Mouse (Mus musculus): ENCODE results near the gene Cntnap5c. TPM values are rescaled to one million over a fixed set of nuclear protein-coding genes. Genes with fewer than 3 reads are reported as not detected.
"Not testable (repeated sequence)": the region's sequence is repeated elsewhere in the genome, so short reads cannot be mapped to it uniquely, and the experiment has no call there.

The Cntnap5c gene
- polyA plus RNA-seq (2012; ENCODE audit: insufficient read depth, insufficient read length, missing spikeins), result not detected in 2 replicates

DNA sequence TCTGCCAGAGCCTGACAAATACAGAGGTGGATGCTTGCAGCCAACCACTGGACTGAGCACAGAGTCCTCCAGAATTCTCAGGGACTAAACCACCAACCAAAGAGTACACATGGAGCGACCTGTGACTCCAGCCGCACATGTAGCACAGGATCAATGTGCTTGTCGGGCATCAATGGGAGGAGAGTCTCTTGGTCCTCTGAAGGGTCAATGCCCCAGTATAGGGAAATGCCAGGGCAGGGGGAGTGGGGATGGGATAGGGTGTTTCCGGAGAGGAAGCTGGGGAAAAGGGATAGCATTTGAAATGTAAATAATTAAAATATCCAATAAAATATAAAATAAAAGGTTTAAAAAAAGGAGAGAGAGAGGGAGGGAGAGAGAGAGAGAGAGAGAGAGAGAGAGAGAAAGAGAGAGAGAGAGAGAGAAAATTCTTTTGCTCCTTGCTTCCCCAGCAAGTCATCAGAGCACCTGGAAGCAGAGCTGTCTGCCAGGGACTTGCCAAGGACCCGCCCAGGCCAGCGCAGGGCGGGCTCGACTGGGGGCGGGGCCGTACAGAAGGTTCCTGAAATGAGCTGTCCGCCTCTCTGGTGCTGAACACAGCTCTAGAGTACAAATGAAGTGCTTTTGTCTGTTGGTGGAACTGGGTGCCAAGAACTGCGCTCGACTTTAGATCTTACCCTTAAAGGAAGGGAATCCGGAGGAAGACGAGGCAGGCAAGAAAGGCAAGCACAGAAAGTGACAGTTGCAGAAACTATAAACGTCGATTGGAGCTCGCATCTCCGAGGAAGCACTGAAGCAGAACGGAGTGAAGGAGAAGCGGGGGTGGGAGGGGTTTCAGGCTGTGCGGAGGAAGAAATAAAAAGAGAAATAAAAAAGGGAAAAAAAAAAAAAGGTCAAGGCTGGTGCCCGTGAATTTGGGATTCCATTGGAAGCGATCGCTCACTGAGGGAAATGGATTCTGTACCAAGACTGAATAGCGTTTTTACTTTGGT, at the start of gene Cntnap5c:
TSS of gene Cntnap5c (plus strand) at position 949 of the 989 bp plus-strand sequence.
- Histone ChIP-seq H3K4me3 (ENCODE audit: insufficient read depth, low read depth, low read length) (no peak within 1 kb of the TSS), H3K4me1 (ENCODE audit: control insufficient read depth, insufficient read depth, insufficient read length, low read length) (no peaks in the 10 kb centered on the region), H3K27ac (replicated peaks; ENCODE audit: low read depth, low read length) (no peak within 1 kb of the TSS)

DNA sequence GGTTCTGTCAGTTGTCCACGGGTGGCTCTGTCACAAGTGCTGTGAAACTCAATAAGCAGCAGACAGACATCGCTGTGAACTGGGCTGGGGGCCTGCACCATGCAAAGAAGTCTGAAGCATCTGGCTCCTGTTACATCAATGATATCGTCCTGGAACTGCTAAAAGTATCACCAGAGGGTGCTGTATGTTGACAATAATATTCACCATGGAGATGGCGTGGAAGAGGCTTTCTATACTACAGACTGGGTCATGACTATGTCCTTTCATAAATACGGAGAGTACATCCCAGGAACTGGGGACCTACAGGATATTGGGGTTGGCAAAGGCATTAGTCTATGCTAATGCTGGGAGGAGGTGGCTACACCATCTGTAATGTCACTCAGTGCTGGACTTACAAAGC, 27.3 kb upstream of the Cntnap5c start, which contains the start of gene Gm21834:
TSS of gene Gm21834 (minus strand) at position 101 of the 400 bp plus-strand sequence.
- Histone ChIP-seq H3K4me1 (ENCODE audit: control insufficient read depth, insufficient read depth, insufficient read length, low read length) (no peaks in the 10 kb centered on the region), H3K4me3 (ENCODE audit: insufficient read depth, low read depth, low read length) (no peak within 1 kb of the TSS), H3K27ac (replicated peaks; ENCODE audit: low read depth, low read length) (no peak within 1 kb of the TSS)

DNA sequence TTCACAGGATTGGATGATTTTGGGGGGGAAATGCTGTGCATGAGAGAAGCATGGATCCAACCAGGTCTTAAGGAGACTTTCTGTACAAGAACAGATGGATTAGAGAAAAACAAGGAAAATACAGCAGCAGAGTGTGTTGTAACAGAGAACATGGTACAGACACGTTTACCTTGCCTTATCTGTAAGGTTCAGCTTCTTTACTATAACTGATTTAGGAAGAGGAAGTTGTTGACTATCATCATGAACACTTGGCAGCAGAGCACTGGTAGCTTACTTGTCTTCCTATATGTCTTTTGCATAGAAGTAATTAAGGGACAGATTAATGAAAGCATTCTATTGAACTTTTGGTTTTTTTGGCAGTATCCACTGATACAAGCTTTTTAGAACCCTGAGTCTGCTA, 11.3 kb upstream of the Cntnap5c start:
- H3K4me1 ChIP-seq (ENCODE audit: control insufficient read depth, insufficient read depth, insufficient read length, low read length), result no peaks in the 10 kb centered on the region
- H3K4me3 ChIP-seq (ENCODE audit: insufficient read depth, low read depth, low read length), result no peak overlapping the region
- no peak overlapping the region for H3K27ac ChIP-seq (replicated peaks; ENCODE audit: low read depth, low read length)

DNA sequence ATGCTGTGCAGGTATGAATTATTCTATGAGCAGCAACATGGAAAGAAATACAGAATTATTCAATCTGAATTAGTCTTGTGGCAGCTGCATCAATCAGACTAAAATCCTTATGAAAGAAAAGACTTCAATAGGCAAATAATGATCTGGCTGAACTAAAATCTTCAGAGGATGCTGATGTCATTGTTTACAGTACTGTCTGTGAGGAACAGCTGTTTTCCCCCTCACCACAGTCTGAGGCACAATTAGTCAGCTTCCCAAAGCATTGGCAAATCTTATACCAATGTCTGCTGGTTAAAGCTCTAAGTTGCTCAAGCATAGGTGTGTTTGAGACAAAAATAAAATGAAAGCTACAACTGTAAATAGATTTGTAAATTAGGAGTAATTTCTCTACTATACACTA, 2.1 kb upstream of the Cntnap5c start:
- Histone ChIP-seq H3K27ac (replicated peaks; ENCODE audit: low read depth, low read length) (no peak overlapping the region), H3K4me1 (ENCODE audit: control insufficient read depth, insufficient read depth, insufficient read length, low read length) (no peaks in the 10 kb centered on the region), H3K4me3 (ENCODE audit: insufficient read depth, low read depth, low read length) (no peak overlapping the region)

DNA sequence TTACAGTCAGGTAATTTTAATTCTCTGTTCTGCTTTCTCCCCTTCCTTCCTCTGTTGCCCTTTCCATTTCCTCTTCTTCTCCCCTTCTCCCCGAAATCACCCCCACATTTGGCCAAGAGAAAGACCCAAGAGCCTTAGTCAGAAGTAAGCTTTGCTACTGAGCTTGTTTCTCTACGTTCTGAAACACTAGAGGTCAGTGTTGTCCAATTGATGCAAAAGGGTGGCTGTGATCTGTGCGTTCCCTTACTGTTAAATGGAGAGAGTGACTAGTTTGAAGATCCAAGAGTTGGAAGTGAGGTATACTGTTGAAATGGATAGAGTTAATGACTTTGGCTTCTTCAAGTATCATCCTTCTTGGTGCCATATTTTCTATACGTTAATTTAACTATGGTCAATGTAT, 1.5 kb downstream of the Cntnap5c start:
- H3K4me3 ChIP-seq (ENCODE audit: insufficient read depth, low read depth, low read length), result no peak overlapping the region
- no peaks in the 10 kb centered on the region for H3K4me1 ChIP-seq (ENCODE audit: control insufficient read depth, insufficient read depth, insufficient read length, low read length)
- no peak overlapping the region for H3K27ac ChIP-seq (replicated peaks; ENCODE audit: low read depth, low read length)

DNA sequence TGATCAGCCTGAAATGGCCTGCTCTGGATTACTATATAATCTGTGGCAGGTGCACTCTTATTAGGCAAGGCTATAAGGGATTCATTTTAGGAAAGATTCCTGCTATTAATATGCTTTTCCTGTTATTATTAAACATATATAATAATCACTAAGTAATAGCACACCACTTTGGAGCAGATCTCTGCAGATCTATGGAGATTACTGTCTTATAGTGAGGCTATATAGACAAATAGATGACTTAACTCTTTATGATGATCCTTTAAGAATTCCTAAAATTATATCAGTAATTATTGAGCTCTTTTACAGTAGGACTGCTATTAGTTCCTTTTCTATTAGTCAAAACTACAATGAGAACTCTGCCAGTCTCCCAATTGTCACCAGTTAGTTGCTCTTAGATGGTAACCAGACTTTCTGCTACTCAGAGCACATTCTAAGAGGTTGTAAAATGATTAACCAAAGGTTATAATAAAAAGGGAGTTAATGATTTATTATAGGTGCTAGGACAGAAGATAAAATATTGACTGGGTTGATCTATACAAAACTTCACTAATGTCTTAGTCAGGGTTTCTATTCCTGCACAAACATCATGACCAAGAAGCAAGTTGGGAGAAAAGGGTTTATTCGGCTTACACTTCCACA, 18.9 kb downstream of the Cntnap5c start:
- no peak overlapping the region for H3K27ac ChIP-seq (replicated peaks; ENCODE audit: low read depth, low read length)
- no peaks in the 10 kb centered on the region for H3K4me1 ChIP-seq (ENCODE audit: control insufficient read depth, insufficient read depth, insufficient read length, low read length)
- H3K4me3 ChIP-seq (ENCODE audit: insufficient read depth, low read depth, low read length), result no peak overlapping the region

DNA sequence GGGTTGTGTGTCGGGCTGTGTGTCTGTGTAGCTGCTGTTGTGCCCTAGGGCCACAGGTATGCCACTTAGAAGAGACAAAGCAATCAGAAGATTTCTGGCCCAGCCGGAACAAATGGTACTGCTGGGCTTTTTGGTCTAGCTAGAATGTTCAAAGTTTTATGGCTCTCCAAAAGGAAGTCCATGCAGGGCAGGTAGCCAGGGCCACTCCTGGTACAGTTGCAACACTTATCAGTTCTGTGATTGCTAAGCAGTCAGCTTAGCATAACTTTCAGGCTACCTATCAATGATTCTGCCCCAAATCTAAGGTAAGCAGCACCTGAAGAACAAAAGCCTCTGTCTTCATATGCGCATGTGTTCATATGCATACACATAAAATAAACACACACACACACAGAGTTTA, 26.0 kb downstream of the Cntnap5c start:
- no peak overlapping the region for H3K27ac ChIP-seq (replicated peaks; ENCODE audit: low read depth, low read length)
- H3K4me1 ChIP-seq (ENCODE audit: control insufficient read depth, insufficient read depth, insufficient read length, low read length), result no peaks in the 10 kb centered on the region
- no peak overlapping the region for H3K4me3 ChIP-seq (ENCODE audit: insufficient read depth, low read depth, low read length)

DNA sequence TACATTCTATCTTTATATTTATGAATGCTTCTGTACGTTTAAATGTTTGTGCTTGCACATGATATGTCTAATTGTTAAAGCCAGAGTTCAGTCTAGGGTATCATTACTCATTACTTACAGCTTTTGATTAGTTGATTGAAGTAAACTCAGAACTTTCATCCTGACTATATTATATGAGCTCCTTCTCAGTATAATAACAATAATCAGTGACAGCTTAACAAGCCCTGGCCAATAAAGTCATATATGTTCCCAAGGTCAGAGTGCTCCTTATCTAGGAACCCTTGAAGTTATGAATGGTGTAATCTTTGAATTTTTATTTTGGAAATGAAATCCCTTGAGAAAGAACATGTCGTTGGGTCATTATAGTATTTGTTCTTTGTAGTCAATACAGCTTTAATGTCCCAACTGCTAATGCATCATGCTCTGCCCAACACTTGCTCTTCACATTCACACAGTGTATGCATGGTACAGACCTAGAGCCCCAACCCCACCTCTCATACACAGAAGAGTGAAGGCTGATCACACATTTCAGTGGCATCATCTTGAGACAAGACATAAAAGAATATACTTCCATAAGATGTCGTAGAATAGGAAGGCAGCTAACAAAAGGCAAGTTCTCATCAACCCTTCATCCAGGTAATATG, 27.4 kb downstream of the Cntnap5c start:
- Histone ChIP-seq H3K4me3 (ENCODE audit: insufficient read depth, low read depth, low read length) (no peak overlapping the region), H3K27ac (replicated peaks; ENCODE audit: low read depth, low read length) (no peak overlapping the region), H3K4me1 (ENCODE audit: control insufficient read depth, insufficient read depth, insufficient read length, low read length) (no peaks in the 10 kb centered on the region)

DNA sequence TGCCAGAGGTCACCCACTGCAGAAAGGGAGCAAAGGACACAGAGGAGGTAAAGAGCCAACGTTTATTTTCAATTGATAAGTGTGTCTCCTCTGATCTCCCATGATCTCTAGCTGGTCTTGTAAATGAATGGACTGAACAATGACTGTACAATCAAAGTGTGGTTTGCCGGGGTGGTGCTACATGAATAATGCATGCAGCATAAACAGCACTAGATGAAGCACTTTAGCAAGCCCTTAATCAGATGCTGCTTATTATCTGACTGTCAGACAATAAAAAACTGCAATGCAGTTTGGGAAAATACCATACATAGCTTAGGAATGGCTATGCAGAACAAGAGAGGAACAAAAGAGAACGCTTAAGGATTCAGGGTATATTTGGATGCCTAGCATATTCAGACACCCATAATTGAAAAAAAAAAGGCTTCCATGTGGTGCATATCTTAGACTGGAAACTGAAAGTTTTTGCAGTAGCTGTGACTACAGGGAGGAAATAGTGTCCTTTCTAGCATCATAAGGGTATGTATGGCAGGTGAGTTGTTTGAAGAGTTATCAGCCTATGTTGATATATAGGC, 30.1 kb downstream of the Cntnap5c start:
- Histone ChIP-seq H3K4me1 (ENCODE audit: control insufficient read depth, insufficient read depth, insufficient read length, low read length) (no peaks in the 10 kb centered on the region), H3K27ac (replicated peaks; ENCODE audit: low read depth, low read length) (no peak overlapping the region), H3K4me3 (ENCODE audit: insufficient read depth, low read depth, low read length) (no peak overlapping the region)

DNA sequence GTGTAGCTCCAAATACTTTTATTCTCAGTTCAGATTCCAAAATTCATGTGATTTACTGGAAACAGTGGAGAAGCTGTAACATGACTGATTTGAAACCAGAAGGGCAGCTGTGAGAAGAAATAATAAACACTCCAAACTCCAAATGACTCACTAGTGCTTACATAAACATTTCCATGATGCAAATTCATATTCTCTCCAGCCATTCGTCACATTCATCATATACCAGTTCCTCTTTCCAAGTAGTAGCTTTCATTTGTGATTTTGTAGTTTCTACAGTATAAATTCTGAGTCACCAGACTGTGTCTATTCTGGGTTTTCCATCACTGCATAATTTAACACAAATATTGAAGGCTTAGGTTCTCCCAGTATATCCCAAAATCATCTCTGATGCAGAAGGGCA, 31.8 kb downstream of the Cntnap5c start:
- no peak overlapping the region for H3K4me3 ChIP-seq (ENCODE audit: insufficient read depth, low read depth, low read length)
- no peaks in the 10 kb centered on the region for H3K4me1 ChIP-seq (ENCODE audit: control insufficient read depth, insufficient read depth, insufficient read length, low read length)
- H3K27ac ChIP-seq (replicated peaks; ENCODE audit: low read depth, low read length), result no peak overlapping the region

DNA sequence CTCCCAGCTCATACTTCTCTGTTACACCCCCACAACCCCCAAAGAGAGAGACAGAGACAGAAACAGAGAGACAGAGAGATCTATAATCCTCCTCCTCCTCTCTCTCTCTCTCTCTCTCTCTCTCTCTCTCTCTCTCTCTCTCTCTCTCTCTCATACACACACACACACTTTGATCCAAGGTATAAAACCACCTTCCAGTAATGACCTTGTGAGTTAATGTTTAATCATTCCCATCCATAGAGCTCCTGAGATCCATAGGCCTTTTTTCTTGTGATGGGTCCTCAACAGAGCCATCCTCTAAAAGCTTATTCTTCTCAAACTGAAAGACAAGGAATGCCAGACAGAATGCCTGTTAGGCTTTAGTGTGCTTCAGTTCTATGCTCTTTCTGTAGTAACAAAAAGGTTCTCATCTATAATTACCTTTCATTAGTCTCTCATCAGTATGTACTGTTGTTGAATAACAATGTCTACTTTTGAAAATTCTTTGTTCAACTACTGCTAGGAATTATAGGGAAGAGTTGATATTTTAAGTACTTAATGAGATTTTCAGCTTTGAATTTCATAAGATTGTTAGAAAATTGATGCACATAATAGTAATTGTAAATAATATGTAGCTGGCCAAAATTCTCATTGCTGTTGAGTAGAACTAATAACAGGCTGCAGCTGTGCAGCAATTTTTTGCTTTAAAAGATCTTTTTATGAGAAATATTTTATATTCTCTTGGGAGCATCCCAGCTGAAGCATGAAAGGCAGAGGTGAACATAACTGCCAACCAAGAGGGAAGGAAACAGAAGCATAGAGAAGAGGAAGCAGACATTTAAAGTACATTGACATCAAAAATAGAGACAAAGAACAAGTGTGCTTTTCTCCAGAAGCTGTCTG, 68.0 kb downstream of the Cntnap5c start:
- Histone ChIP-seq H3K4me3 (ENCODE audit: insufficient read depth, low read depth, low read length) (no peak overlapping the region), H3K27ac (replicated peaks; ENCODE audit: low read depth, low read length) (no peak overlapping the region), H3K4me1 (ENCODE audit: control insufficient read depth, insufficient read depth, insufficient read length, low read length) (no peaks in the 10 kb centered on the region)

DNA sequence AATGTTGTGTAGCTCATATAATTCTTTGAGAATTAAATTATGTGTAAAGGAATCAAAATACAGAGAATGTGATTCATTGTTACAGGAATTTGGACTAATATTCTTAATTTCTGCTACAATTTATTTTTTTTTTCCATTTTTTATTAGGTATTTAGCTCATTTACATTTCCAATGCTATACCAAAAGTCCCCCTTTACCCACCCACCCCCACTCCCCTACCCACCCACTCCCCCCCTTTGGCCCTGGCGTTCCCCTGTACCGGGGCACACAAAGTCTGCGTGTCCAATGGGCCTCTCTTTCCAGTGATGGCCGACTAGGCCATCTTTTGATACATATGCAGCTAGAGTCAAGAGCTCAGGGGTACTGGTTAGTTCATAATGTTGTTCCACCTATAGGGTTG, 86.4 kb downstream of the Cntnap5c start:
- not testable (repeated sequence) for H3K27ac ChIP-seq (replicated peaks; ENCODE audit: low read depth, low read length); H3K4me3 ChIP-seq (ENCODE audit: insufficient read depth, low read depth, low read length); H3K4me1 ChIP-seq (ENCODE audit: control insufficient read depth, insufficient read depth, insufficient read length, low read length)

DNA sequence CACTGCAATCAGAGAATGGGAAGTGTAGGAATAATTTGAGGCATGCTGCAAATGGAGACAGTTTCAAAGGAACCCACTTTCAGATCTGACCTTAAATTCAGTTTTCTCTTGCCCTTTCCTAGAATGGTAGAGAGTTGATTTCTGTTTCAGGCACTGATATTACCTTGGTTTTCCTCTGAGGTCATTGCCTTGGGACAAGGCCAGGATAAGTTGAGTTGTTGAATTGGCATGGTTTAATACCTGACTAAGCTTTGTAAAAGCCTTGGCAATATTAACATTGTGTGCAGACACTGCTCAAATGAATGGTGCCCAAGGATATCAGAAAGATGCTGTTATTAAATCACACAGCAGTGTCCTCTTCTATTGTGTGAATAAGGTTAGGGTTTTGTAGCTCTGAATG, 96.6 kb downstream of the Cntnap5c start:
- no peak overlapping the region for H3K4me3 ChIP-seq (ENCODE audit: insufficient read depth, low read depth, low read length)
- no peak overlapping the region for H3K27ac ChIP-seq (replicated peaks; ENCODE audit: low read depth, low read length)
- no peaks in the 10 kb centered on the region for H3K4me1 ChIP-seq (ENCODE audit: control insufficient read depth, insufficient read depth, insufficient read length, low read length)

DNA sequence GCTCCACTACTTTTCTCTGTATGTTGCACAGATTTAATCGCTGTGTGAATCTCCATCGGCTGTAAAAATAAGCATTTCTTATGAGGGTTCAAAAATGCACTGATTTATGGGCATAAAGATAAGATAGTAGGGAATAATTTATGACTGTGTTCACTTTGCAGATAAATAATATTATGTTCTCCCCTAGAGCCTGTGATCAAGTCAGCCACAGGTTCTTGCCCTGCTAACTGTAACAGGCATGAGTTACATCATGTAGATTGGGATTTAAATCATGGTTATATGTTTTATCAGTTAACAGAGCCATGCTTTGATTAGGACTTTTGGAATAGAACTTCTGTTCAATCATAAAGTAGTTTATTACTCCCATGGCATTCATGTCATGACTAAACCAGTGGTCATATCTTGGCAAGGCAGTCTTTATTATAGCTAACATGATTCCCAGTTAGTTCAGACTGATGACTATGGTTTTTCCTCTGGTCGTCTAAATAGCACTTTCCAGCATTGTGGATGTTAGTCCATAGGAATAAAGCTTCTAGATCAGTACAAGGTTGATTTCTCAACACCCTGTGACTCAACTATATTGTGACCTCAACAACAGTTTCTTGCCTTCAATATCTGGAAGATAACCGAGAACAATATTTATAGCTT, 118.5 kb downstream of the Cntnap5c start:
- Histone ChIP-seq H3K4me1 (ENCODE audit: control insufficient read depth, insufficient read depth, insufficient read length, low read length) (no peaks in the 10 kb centered on the region), H3K4me3 (ENCODE audit: insufficient read depth, low read depth, low read length) (no peak overlapping the region), H3K27ac (replicated peaks; ENCODE audit: low read depth, low read length) (no peak overlapping the region)
